Mouse (Mus musculus): ENCODE results near the gene Dmbt1.
"Not testable (repeated sequence)": the region's sequence is repeated elsewhere in the genome, so short reads cannot be mapped to it uniquely, and the experiment has no call there.

The Dmbt1 gene

GRCm38 (mm10) chr7:131031755-131032154 lies at the start of gene Dmbt1:
TSS of gene Dmbt1 (plus strand) at chr7:131032053.
- DNase-seq (ENCODE audit: low read depth, low spot score) = no peak

GRCm38 (mm10) chr7:130982371-130982770 lies 49.5 kb upstream of the Dmbt1 start:
- no peak for DNase-seq (ENCODE audit: low read depth, low spot score)

- no peak for DNase-seq (ENCODE audit: low read depth, low spot score)
Observed at GRCm38 (mm10) chr7:130982881-130983280, 49.0 kb upstream of the Dmbt1 start.

- DNase-seq (ENCODE audit: low read depth, low spot score) = no peak
Observed at GRCm38 (mm10) chr7:130984294-130984693, 47.6 kb upstream of the Dmbt1 start.

GRCm38 (mm10) chr7:130985193-130985592 lies 46.7 kb upstream of the Dmbt1 start:
- no peak for DNase-seq (ENCODE audit: low read depth, low spot score)

GRCm38 (mm10) chr7:130985716-130986115 lies 46.1 kb upstream of the Dmbt1 start:
- DNase-seq (ENCODE audit: low read depth, low spot score) = no peak

GRCm38 (mm10) chr7:130988146-130988545 lies 43.7 kb upstream of the Dmbt1 start:
- no peak for DNase-seq (ENCODE audit: low read depth, low spot score)

- DNase-seq (ENCODE audit: low read depth, low spot score) = no peak
Observed at GRCm38 (mm10) chr7:130989371-130989770, 42.5 kb upstream of the Dmbt1 start.

- no peak for DNase-seq (ENCODE audit: low read depth, low spot score)
Observed at GRCm38 (mm10) chr7:130991174-130991789, 40.6 kb upstream of the Dmbt1 start.

GRCm38 (mm10) chr7:130993907-130994306 lies 37.9 kb upstream of the Dmbt1 start:
- DNase-seq (ENCODE audit: low read depth, low spot score) = no peak

GRCm38 (mm10) chr7:131001976-131002726 lies 29.7 kb upstream of the Dmbt1 start:
- DNase-seq (ENCODE audit: low read depth, low spot score) = no peak

- no peak for DNase-seq (ENCODE audit: low read depth, low spot score)
Observed at GRCm38 (mm10) chr7:131004071-131004470, 27.8 kb upstream of the Dmbt1 start.

GRCm38 (mm10) chr7:131007221-131007620 lies 24.6 kb upstream of the Dmbt1 start:
- DNase-seq (ENCODE audit: low read depth, low spot score) = no peak

- no peak for DNase-seq (ENCODE audit: low read depth, low spot score)
Observed at GRCm38 (mm10) chr7:131009178-131009577, 22.7 kb upstream of the Dmbt1 start.

GRCm38 (mm10) chr7:131011901-131012300 lies 20.0 kb upstream of the Dmbt1 start:
- no peak for DNase-seq (ENCODE audit: low read depth, low spot score)

- DNase-seq (ENCODE audit: low read depth, low spot score) = no peak
Observed at GRCm38 (mm10) chr7:131019181-131019580, 12.7 kb upstream of the Dmbt1 start.

GRCm38 (mm10) chr7:131024807-131025206 lies 7.0 kb upstream of the Dmbt1 start:
- no peak for DNase-seq (ENCODE audit: low read depth, low spot score)

- no peak for DNase-seq (ENCODE audit: low read depth, low spot score)
Observed at GRCm38 (mm10) chr7:131027557-131027956, 4.3 kb upstream of the Dmbt1 start.

GRCm38 (mm10) chr7:131036396-131036795 lies 4.5 kb downstream of the Dmbt1 start:
- no peak for DNase-seq (ENCODE audit: low read depth, low spot score)

GRCm38 (mm10) chr7:131037083-131037482 lies 5.2 kb downstream of the Dmbt1 start:
- DNase-seq (ENCODE audit: low read depth, low spot score) = no peak

GRCm38 (mm10) chr7:131040760-131041159 lies 8.9 kb downstream of the Dmbt1 start:
- not testable (repeated sequence) for DNase-seq (ENCODE audit: low read depth, low spot score)

GRCm38 (mm10) chr7:131042657-131043056 lies 10.8 kb downstream of the Dmbt1 start:
- no peak for DNase-seq (ENCODE audit: low read depth, low spot score)

- DNase-seq (ENCODE audit: low read depth, low spot score) = not testable (repeated sequence)
Observed at GRCm38 (mm10) chr7:131045258-131045835, 13.5 kb downstream of the Dmbt1 start.

All from retina, adult 2 months (tissue).